Mouse (Mus musculus) heart, postnatal 4 days (tissue): ENCODE data around the gene Nceh1. TPM values are rescaled to one million over a fixed set of nuclear protein-coding genes. Genes with fewer than 3 reads are reported as not detected.

Experiments
- DNase-seq: peaks from one replicate; pipeline ENCODE4 v3.0.0; 2021
- total RNA-seq, 2 experiments: library from RNA; stranded (reverse); gene quantifications; 2 replicates each; pipeline ENCODE4 v1.2.3; 2021

Gene Nceh1
- total RNA-seq, 2 experiments from 2014 or later = 111 to 114 TPM

DNA sequence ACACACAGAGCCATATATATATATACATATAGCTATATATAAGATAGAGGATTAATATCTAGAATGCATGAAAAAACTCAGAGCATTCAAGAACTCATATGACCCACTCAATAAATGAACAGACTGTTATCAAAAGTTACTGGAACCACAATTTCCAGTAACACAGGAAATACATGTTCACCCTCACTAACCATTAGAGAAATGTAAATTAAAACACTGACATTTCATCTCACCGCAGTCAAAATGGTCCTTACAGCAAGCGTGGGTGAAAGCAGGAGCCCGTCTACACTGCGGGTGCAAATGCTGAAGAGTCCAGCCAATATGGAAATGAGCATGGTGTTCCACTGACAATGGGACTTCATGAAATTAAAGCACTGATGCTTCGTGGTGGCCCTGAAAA, 147.9 kb downstream of the Nceh1 start:
- no peak for DNase-seq

Other genes with a start within 250 kb of the Nceh1 start
- gene Ect2, start 29.1 kb upstream of the Nceh1 start, total RNA-seq = 10 to 100 TPM; 28.3 to 31.0 TPM
- gene Tnfsf10, start 134.1 kb downstream of the Nceh1 start, total RNA-seq = 1 to 10 TPM; 5.5 to 7.1 TPM
- not detected for gene Ghsr, start 188.4 kb downstream of the Nceh1 start, total RNA-seq